Mouse (Mus musculus) limb, embryonic 11.5 days (tissue): ENCODE data around the gene Sf3b1. TPM values are rescaled to one million over a fixed set of nuclear protein-coding genes. Genes with fewer than 3 reads are reported as not detected.

Experiments
- ATAC-seq: fragments of 200-750 bp; cut with Nextera tagmentation; 2 replicates; pipeline ENCODE4 v1.8.0; 2017; ENCODE audit warnings: low read depth; ENCODE audit not compliant: insufficient number of reproducible peaks, low FRiP score, low TSS enrichment
- DNase-seq: peaks from one replicate; pipeline ENCODE4 v3.0.0-alpha.2; 2015; ENCODE audit warnings: low spot score
- H3K27ac ChIP-seq: fragments of 300-500 bp; sonication (generic); replicated peaks from 2 replicates; pipeline ENCODE4 v1.5.1; 2014; ENCODE audit warnings: low read depth, mild to moderate bottlenecking, low read length
- H3K27me3 ChIP-seq: fragments of 300-500 bp; sonication (generic); 2 replicates; pipeline ENCODE4 v1.6.1; 2014; ENCODE audit warnings: mild to moderate bottlenecking, low read length, mixed read lengths; ENCODE audit not compliant: control insufficient read depth, insufficient read depth
- H3K36me3 ChIP-seq: fragments of 300-500 bp; sonication (generic); 2 replicates; pipeline ENCODE4 v1.6.1; 2014; ENCODE audit warnings: mild to moderate bottlenecking, low read length, moderate library complexity, mixed read lengths; ENCODE audit not compliant: control insufficient read depth, insufficient read depth
- H3K4me1 ChIP-seq: fragments of 300-500 bp; sonication (generic); 2 replicates; pipeline ENCODE4 v1.6.1; 2014; ENCODE audit warnings: low read length, mixed read lengths; ENCODE audit not compliant: control insufficient read depth, insufficient read depth
- H3K4me2 ChIP-seq: fragments of 300-500 bp; sonication (generic); 2 replicates; pipeline ENCODE4 v1.6.1; 2014; ENCODE audit warnings: low read depth, mild to moderate bottlenecking, moderate library complexity; ENCODE audit not compliant: severe bottlenecking
- H3K4me3 ChIP-seq: fragments of 300-500 bp; sonication (generic); 2 replicates; pipeline ENCODE4 v1.5.1; 2014; ENCODE audit warnings: low read depth, low read length
- H3K9ac ChIP-seq: fragments of 300-500 bp; sonication (generic); 2 replicates; pipeline ENCODE4 v1.6.1; 2014; ENCODE audit warnings: mild to moderate bottlenecking, low read length
- H3K9me3 ChIP-seq: fragments of 300-500 bp; sonication (generic); 2 replicates; pipeline ENCODE4 v1.6.1; 2016; ENCODE audit warnings: low read length; ENCODE audit not compliant: control insufficient read depth
- WGBS: fragments of 180-500 bp; shearing (Covaris S2); extraction: QIAGEN DNeasy Blood & Tissue Kit; methylation state at CpG from one replicate; pipeline ENCODE4 v1.1.7; 2014; 5-methylcytosine and 5-hydroxymethylcytosine counted together
- polyA plus RNA-seq: library from polyadenylated mRNA; unstranded; fragments of >200 nt; fragmentation: Nextera tagmentation; extraction: Ambion mirVana; gene quantifications from 2 replicates; pipeline ENCODE4 v1.2.1, GENCODE M21; 2014

Sf3b1 gene
- polyA plus RNA-seq, 1 experiment from 2014 or later: 364 TPM

DNA sequence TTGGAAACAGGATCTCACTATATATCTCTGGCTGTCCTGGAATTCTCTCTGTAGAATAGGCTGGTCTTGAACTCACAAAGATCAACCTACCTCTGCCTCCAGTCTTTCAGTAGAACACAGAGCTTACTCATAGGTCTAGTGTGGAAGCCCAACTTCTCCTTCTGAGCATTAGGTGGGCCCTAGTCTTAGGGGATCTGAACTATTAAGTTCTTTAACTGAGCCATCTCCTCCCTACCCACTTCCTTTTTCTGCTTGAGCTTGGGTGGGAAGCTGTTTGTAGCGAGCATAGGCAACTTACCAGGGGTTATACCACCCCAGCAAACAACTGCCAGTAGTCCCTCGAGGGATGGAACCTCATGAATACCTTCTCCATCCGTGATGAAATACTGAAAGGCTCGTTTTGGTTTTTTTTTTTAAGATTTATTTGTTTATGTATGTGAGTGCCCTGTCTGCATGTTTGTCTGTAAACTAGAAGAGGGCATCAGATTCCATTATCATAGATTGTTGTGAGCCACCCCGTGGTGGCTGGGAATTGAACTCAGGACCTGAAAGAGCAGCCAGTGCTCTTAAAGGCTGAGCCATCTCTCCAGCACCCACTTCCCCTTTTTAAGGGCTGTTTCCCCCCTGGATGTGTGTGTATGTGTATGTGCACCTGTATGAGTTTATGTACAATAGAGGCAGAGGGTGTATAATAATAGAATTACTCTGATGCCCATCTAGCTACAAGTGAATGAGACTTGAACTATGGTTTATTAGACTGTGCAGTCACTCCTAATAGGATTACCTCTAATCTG, 28.2 kb upstream of the Sf3b1 start:
- Histone ChIP-seq H3K9ac (no peak overlapping the region), H3K4me2 (no peak overlapping the region), H3K4me1 (no peaks in the 10 kb centered on the region), H3K9me3 (no peaks in the 10 kb centered on the region), H3K36me3 (no peaks in the 10 kb centered on the region), H3K27me3 (no peaks in the 10 kb centered on the region), H3K27ac (no peak overlapping the region), H3K4me3 (no peak overlapping the region)
- 86% methylated on average over 5 of the region's 5 CpGs for WGBS
- DNase-seq (no peak), ATAC-seq (no peak)

GRCm38 (mm10) chr1:55053596-55053995, 26.3 kb upstream of the Sf3b1 start:
- no peak for ATAC-seq
- Histone ChIP-seq H3K4me3 (peak overlapping the region; percentile 93), H3K36me3 (no peaks in the 10 kb centered on the region), H3K4me2 (peak overlapping the region; percentile 58), H3K9ac (no peak overlapping the region), H3K27me3 (no peaks in the 10 kb centered on the region), H3K4me1 (no peaks in the 10 kb centered on the region), H3K27ac (no peak overlapping the region), H3K9me3 (no peaks in the 10 kb centered on the region)
- WGBS: 76% methylated on average over 4 of the region's 4 CpGs
- DNase-seq: no peak

DNA sequence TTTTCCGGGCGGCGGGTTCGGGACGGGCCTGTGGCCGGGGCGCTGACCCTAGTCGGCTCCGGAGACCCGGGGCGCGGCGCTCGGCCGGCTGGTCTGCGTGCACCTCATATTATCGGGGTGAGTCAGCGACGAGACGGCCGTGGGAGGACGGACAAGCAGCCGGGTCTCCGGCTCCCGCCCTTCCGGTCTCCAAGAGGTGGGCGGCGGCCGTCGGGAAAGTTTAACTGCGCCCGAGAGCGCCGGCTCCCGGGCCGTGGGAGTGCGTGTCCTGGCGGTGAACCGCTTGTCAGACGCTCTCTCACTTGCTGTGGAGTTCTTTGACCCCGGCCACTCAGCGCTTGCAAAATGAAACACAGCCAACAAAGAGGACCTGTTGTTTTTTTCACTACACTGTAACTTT, 25.7 kb upstream of the Sf3b1 start:
- H3K9me3 ChIP-seq: no peaks in the 10 kb centered on the region
- H3K4me3 ChIP-seq: peak overlapping the region; percentile 93
- H3K4me2 ChIP-seq: peak overlapping the region; percentile 58
- peak overlapping the region; percentile 71 for H3K9ac ChIP-seq
- H3K36me3 ChIP-seq: no peaks in the 10 kb centered on the region
- ATAC-seq (peak; percentile 53), DNase-seq (no peak)
- under 1% methylated on average over 42 of the region's 42 CpGs for WGBS
- no peaks in the 10 kb centered on the region for H3K4me1 ChIP-seq
- H3K27ac ChIP-seq: no peak overlapping the region
- no peaks in the 10 kb centered on the region for H3K27me3 ChIP-seq

DNA sequence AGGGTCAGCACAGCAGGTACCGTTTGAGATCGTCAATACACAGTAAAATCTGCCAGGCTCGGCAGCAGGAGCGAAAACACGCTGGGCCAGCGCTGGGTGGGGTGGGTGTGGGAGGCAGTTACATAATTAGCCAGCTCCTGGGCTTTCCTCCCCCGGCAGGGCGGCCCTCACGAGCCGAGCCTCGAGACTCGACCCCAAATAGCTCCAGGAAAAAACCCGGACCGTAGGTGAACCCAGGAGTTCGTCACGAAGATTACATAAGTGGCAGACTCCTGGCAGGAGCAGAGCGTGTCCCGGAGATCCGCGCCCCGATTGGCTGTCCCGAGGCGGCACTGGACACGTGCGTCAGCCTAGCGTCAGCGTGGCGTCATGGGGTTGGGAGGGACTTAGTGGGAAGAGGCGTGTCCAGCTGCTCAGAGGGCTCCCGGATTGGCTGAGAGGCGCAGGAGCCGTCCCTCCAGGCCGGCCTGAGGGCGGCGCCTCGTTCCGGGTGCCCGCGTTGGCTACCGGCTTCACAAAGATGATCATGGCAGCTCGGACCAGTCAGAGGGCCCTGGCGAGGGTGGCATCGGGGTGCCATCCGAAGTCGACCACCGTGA, 25.2 kb upstream of the Sf3b1 start, which contains the start of gene Coq10b:
Coq10b (plus strand) TSS at position 416 of the 599 bp plus-strand sequence.
- H3K36me3 ChIP-seq: no peaks in the 10 kb centered on the region
- no peaks in the 10 kb centered on the region for H3K4me1 ChIP-seq
- DNase-seq: peak; percentile 99
- H3K9me3 ChIP-seq: no peaks in the 10 kb centered on the region
- H3K4me2 ChIP-seq: peak within 1 kb of the TSS; percentile 87
- H3K4me3 ChIP-seq: peak within 1 kb of the TSS; percentile 93
- WGBS: under 1% methylated on average over 46 of the region's 46 CpGs
- H3K9ac ChIP-seq: peak within 1 kb of the TSS; percentile 71
- ATAC-seq: peak; percentile 100
- no peaks in the 10 kb centered on the region for H3K27me3 ChIP-seq
- H3K27ac ChIP-seq: no peak within 1 kb of the TSS

DNA sequence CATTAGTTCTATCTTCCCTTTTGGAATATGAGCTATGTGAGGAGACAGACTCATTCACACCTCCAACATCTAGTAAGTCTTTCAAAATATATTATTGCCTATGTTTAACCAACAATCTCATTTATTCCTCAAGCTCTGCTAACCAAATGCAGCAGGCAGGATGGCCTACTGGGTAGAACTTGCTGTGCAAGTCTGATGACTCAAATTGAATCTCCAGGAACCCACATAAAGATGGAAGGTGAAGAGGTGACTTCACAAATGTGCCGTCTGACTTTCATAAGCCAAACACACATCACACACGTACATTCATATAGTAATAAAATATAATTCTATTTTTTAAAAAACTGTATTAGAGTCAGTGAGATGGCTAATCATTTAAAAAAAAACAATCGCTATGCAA, 24.4 kb upstream of the Sf3b1 start:
- DNase-seq (no peak), ATAC-seq (no peak)
- H3K4me1 ChIP-seq: no peaks in the 10 kb centered on the region
- no peak overlapping the region for H3K27ac ChIP-seq
- H3K9ac ChIP-seq: no peak overlapping the region
- WGBS: 78% methylated on average over 3 of the region's 3 CpGs
- no peaks in the 10 kb centered on the region for H3K36me3 ChIP-seq
- peak overlapping the region; percentile 87; the same call in 1 of the 2 replicates for H3K4me2 ChIP-seq
- H3K4me3 ChIP-seq: no peak overlapping the region; the same call in 1 of the 2 replicates
- H3K27me3 ChIP-seq: no peaks in the 10 kb centered on the region
- no peaks in the 10 kb centered on the region for H3K9me3 ChIP-seq

DNA sequence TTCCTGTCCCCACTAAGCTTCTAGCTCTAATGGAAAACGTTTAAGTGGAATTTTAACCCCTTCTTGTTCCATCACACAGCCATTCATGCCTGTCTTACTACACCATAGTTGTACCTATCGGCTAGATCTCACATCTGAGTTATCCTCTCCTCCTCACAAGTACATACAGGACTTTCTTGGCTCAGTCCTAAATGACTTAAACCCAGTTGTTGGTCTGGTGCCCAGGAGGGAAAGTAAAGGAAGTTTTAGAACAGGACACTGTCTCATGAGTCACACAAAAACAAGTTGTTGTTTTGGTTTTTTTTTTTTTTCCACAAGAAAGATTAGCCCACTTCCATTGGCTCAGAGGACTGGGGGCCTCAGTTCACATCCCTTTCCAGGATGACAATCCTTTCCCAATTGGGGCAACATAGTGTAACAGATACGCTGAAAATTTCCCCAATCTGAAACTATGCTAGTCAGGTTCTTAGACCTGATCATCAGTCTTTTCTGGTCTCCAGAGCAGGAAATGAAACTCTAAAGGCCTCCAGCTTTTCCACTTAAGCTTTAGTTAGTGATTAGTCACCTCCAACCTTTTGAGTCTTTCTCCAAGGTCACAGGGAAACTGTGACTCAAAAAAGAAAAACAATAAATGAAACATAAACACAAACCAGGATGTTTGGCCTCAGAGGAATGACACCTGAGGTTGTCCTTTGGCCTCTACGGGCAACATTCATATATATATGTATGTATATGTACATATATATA, 21.7 kb upstream of the Sf3b1 start:
- 65% methylated on average over 4 of the region's 4 CpGs for WGBS
- Histone ChIP-seq H3K4me3 (no peak overlapping the region), H3K27ac (no peak overlapping the region), H3K9ac (no peak overlapping the region), H3K36me3 (no peaks in the 10 kb centered on the region), H3K27me3 (no peaks in the 10 kb centered on the region), H3K4me2 (no peak overlapping the region), H3K9me3 (no peaks in the 10 kb centered on the region), H3K4me1 (no peaks in the 10 kb centered on the region)
- no peak for DNase-seq
- no peak for ATAC-seq

DNA sequence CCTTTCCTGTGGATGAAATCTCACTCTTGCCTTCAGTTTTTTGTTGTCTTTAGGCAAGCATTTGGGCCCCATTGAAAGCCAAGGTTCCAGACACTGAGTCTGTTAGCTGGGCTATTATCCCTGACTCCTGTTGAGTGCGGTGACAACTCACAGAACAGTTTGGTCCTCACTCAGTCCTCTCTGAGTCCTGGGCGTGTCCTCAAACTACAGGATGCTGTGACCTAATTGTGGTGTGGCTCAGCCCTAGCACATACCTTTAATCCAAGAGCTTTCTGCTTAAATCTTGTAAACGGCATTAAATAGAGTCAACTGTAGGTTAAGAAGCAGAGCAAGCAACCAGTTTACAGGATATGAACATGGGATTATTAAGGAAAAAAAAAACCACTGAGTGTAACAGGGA, 15.9 kb upstream of the Sf3b1 start:
- DNase-seq (no peak), ATAC-seq (no peak)
- no peaks in the 10 kb centered on the region for H3K9me3 ChIP-seq
- no peak overlapping the region for H3K27ac ChIP-seq
- H3K4me1 ChIP-seq: no peaks in the 10 kb centered on the region
- no peak overlapping the region for H3K4me3 ChIP-seq
- 78% methylated on average over 3 of the region's 3 CpGs for WGBS
- no peak overlapping the region for H3K4me2 ChIP-seq
- no peaks in the 10 kb centered on the region for H3K27me3 ChIP-seq
- no peaks in the 10 kb centered on the region for H3K36me3 ChIP-seq
- no peak overlapping the region for H3K9ac ChIP-seq

- H3K36me3 ChIP-seq: no peaks in the 10 kb centered on the region
- no peaks in the 10 kb centered on the region for H3K27me3 ChIP-seq
- no peak overlapping the region for H3K4me3 ChIP-seq
- no peaks in the 10 kb centered on the region for H3K9me3 ChIP-seq
- no peak overlapping the region for H3K9ac ChIP-seq
- 67% methylated on average over 1 of the region's 1 CpGs for WGBS
- DNase-seq (no peak), ATAC-seq (no peak)
- H3K4me1 ChIP-seq: no peaks in the 10 kb centered on the region
- H3K27ac ChIP-seq: no peak overlapping the region
- no peak overlapping the region for H3K4me2 ChIP-seq
Measured at GRCm38 (mm10) chr1:55042246-55042645, 15.0 kb upstream of the Sf3b1 start.
